Mouse (Mus musculus): ENCODE data around the gene Slc29a3.
"Not testable (repeated sequence)": the region's sequence is repeated elsewhere in the genome, so short reads cannot be mapped to it uniquely, and the experiment has no call there.

The Slc29a3 gene

GRCm38 (mm10) chr10:60762126-60762525 is 9.5 kb upstream of the Slc29a3 start:
- no peak for DNase-seq

- peak; percentile 93 to 97 for DNase-seq
Measured at GRCm38 (mm10) chr10:60760377-60760776, 7.8 kb upstream of the Slc29a3 start.

- DNase-seq = peak; percentile 75 to 84
Measured at GRCm38 (mm10) chr10:60756992-60757391, 4.4 kb upstream of the Slc29a3 start.

GRCm38 (mm10) chr10:60756146-60756545 is 3.6 kb upstream of the Slc29a3 start:
- no peak for DNase-seq

- no peak for DNase-seq
Measured at GRCm38 (mm10) chr10:60753941-60754340, 1.3 kb upstream of the Slc29a3 start.

GRCm38 (mm10) chr10:60753261-60753660 is 667 bp upstream of the Slc29a3 start:
- DNase-seq = no peak

- DNase-seq = no peak
Measured at GRCm38 (mm10) chr10:60747667-60748212, 4.9 kb downstream of the Slc29a3 start.

- DNase-seq = no peak
Measured at GRCm38 (mm10) chr10:60746512-60746911, 6.1 kb downstream of the Slc29a3 start.

- DNase-seq = no peak
Measured at GRCm38 (mm10) chr10:60744543-60745290, 7.9 kb downstream of the Slc29a3 start.

- no peak for DNase-seq
Measured at GRCm38 (mm10) chr10:60743681-60744080, 8.9 kb downstream of the Slc29a3 start.

- DNase-seq = no peak
Measured at GRCm38 (mm10) chr10:60742942-60743341, 9.7 kb downstream of the Slc29a3 start.

- DNase-seq = not testable (repeated sequence)
Measured at GRCm38 (mm10) chr10:60742296-60742695, 10.3 kb downstream of the Slc29a3 start.

GRCm38 (mm10) chr10:60741435-60741834 is 11.2 kb downstream of the Slc29a3 start:
- no peak for DNase-seq

GRCm38 (mm10) chr10:60739619-60740363 is 12.8 kb downstream of the Slc29a3 start:
- no peak for DNase-seq

- DNase-seq = no peak
Measured at GRCm38 (mm10) chr10:60737886-60738640, 14.5 kb downstream of the Slc29a3 start.

GRCm38 (mm10) chr10:60737169-60737728 is 15.3 kb downstream of the Slc29a3 start:
- DNase-seq = no peak

- no peak for DNase-seq
Measured at GRCm38 (mm10) chr10:60735737-60736136, 16.9 kb downstream of the Slc29a3 start.

GRCm38 (mm10) chr10:60733471-60733870 is 19.1 kb downstream of the Slc29a3 start:
- DNase-seq = no peak

GRCm38 (mm10) chr10:60732397-60732861 is 20.2 kb downstream of the Slc29a3 start:
- no peak for DNase-seq

GRCm38 (mm10) chr10:60731742-60732141 is 20.9 kb downstream of the Slc29a3 start:
- DNase-seq = no peak

GRCm38 (mm10) chr10:60727301-60727700 is 25.3 kb downstream of the Slc29a3 start:
- DNase-seq = no peak

GRCm38 (mm10) chr10:60726896-60727295 is 25.7 kb downstream of the Slc29a3 start:
- no peak for DNase-seq

GRCm38 (mm10) chr10:60724496-60724895 is 28.1 kb downstream of the Slc29a3 start:
- DNase-seq = no peak

Data from cerebellum, postnatal 25 days (tissue).